Mouse (Mus musculus) ES-E14 (cell line): ENCODE measurements around the gene Pla2g5. TPM values are rescaled to one million over a fixed set of nuclear protein-coding genes. Genes with fewer than 3 reads are reported as not detected.
A peak's percentile ranks its signal among the peaks of the same experiment; 100 is the strongest.
"Not testable (repeated sequence)": the region's sequence is repeated elsewhere in the genome, so short reads cannot be mapped to it uniquely, and the experiment has no call there.

Source experiments
- DNase-seq: peaks from one replicate; pipeline ENCODE4 v3.0.0-alpha.2; 2013; ENCODE audit warnings: low read depth, low spot score
- H3K27ac ChIP-seq: 2 replicates; pipeline ENCODE4 v1.5.1; 2012; ENCODE audit warnings: low read depth, mild to moderate bottlenecking, low read length, moderate library complexity, mixed read lengths; ENCODE audit not compliant: poor library complexity, insufficient read depth, severe bottlenecking
- H3K36me3 ChIP-seq: 2 replicates; pipeline ENCODE4 v1.6.1; 2012; ENCODE audit warnings: mild to moderate bottlenecking, low read length, moderate library complexity, mixed read lengths; ENCODE audit not compliant: control insufficient read depth, poor library complexity, insufficient read depth, severe bottlenecking
- H3K4me1 ChIP-seq, 2 experiments: fragments of 150-350 bp in 1 of 2; sonication (generic) in 1 of 2; 2 replicates each; pipeline ENCODE4 v1.6.1; 2012; ENCODE audit warnings: low read length in 2 of 2, mild to moderate bottlenecking in 1 of 2, mixed read lengths in 1 of 2; ENCODE audit not compliant: control insufficient read depth in 2 of 2, insufficient read depth in 2 of 2, poor library complexity in 1 of 2
- H3K4me3 ChIP-seq, 2 experiments: fragments of 150-350 bp in 1 of 2; sonication (generic) in 1 of 2; 2 replicates each; pipeline ENCODE4 v1.5.1; 2012; ENCODE audit warnings: low read length in 2 of 2, low read depth in 1 of 2, mild to moderate bottlenecking in 1 of 2, mixed read lengths in 1 of 2; ENCODE audit not compliant: insufficient read depth in 1 of 2, poor library complexity in 1 of 2, severe bottlenecking in 1 of 2
- H3K9ac ChIP-seq: 2 replicates; pipeline ENCODE4 v1.6.1; 2012; ENCODE audit warnings: low read depth, mild to moderate bottlenecking, low read length, mixed read lengths; ENCODE audit not compliant: poor library complexity, insufficient read depth, severe bottlenecking
- H3K9me3 ChIP-seq: fragments of 150-350 bp; sonication (generic); 2 replicates; pipeline ENCODE4 v1.6.1; 2012; ENCODE audit warnings: low read depth, mild to moderate bottlenecking, low read length; ENCODE audit not compliant: control insufficient read depth, insufficient read depth
- CHD2 ChIP-seq: IDR thresholded peaks from 2 replicates; pipeline ENCODE4 v1.6.1; 2014; ENCODE audit warnings: mild to moderate bottlenecking, low read depth, low read length, inconsistent platforms
- HCFC1 ChIP-seq: IDR thresholded peaks from 2 replicates; pipeline ENCODE4 v1.6.1; 2012; ENCODE audit warnings: low read length, inconsistent platforms, borderline replicate concordance; ENCODE audit not compliant: insufficient read depth
- MAFK ChIP-seq: IDR thresholded peaks from 2 replicates; pipeline ENCODE4 v1.6.1; 2014; ENCODE audit warnings: mild to moderate bottlenecking, low read depth, low read length, inconsistent platforms; ENCODE audit not compliant: insufficient read depth
- ZC3H11A ChIP-seq: IDR thresholded peaks from 2 replicates; pipeline ENCODE4 v1.6.1; 2012; ENCODE audit warnings: low read depth, mild to moderate bottlenecking, inconsistent platforms, low read length, borderline replicate concordance
- ZNF384 ChIP-seq: IDR thresholded peaks from 2 replicates; pipeline ENCODE4 v1.6.1; 2012; ENCODE audit warnings: low read depth, low read length, inconsistent platforms
- in situ Hi-C, 2 experiments: fragments of 600-800 bp; cut with MboI; formaldehyde crosslinking; loops; one replicate each; pipeline ENCODE4 v1.15.1; 2025; ENCODE audit warnings: low sequenced_read_pairs in 2 of 2, inconsistent platforms in 1 of 2; ENCODE audit not compliant: unreplicated experiment in 2 of 2
- total RNA-seq: library from RNA; depleted of rRNA; stranded (reverse); fragments of 300-350 nt; gene quantifications from 2 replicates; pipeline ENCODE4 v1.2.3, GENCODE M21; 2012; rRNA removed

Gene Pla2g5
- 3.7 and 7.4 TPM in 2 replicates for total RNA-seq

DNA sequence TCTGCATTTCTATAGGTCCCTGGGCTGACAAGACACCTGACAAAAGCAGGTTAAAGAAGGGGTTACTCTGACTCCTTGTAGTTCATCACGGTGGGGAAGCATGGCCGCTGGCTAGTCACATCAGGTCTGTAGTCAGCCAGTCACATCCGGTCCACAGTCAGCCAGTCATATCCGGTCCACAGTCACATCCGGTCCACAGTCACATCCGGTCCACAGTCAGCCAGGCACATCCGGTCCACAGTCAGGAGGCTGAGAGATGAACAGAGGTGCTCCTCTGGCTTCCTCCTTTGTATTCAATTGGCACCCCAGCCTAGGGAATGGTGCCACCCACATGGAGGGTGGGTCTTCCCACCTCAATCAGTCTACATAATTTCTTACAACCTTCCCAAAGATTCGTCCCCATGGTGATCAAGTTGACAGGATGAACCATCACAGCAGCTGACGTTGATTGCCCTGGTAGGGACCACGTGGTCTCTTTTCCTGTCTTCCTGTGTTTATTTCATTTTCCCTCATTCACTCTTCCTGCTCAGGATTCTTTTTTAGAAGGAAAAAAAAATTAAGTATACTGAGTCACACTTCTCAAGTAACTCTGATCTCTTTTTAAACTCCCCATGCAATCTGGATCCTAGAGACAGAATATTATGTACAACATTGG is at the start of gene Pla2g5:
Gene Pla2g5 (minus strand): TSS at position 139 of the 655 bp plus-strand sequence.
- no peak for TF ChIP-seq ZC3H11A
- TF ChIP-seq MAFK: no peak
- TF ChIP-seq ZNF384: no peak
- TF ChIP-seq CHD2: no peak
- peak; percentile 49; the same call in 1 of the 2 replicates for TF ChIP-seq HCFC1
- Histone ChIP-seq H3K27ac (peak within 1 kb of the TSS; percentile 33), H3K4me1 (peaks cover 1 to 28% of the 10 kb centered on the region in 2 experiments; a peak in 2 of 4 replicates), H3K9ac (peak within 1 kb of the TSS; percentile 56; the same call in 1 of the 2 replicates), H3K4me3 (peak within 1 kb of the TSS; percentile 50 to 60), H3K9me3 (no peaks in the 10 kb centered on the region), H3K36me3 (no peaks in the 10 kb centered on the region)
- in situ Hi-C loops: no loop called here
- no peak for DNase-seq

GRCm38 (mm10) chr4:138905624-138906337 is 42.5 kb upstream of the Pla2g5 start:
- in situ Hi-C loops: no loop called here
- TF ChIP-seq MAFK (no peak), ZC3H11A (no peak)
- Histone ChIP-seq H3K9ac (no peak overlapping the region), H3K36me3 (peaks cover 35% of the 10 kb centered on the region), H3K27ac (no peak overlapping the region), H3K4me3 (no peak overlapping the region), H3K9me3 (no peaks in the 10 kb centered on the region), H3K4me1 (peaks cover 0 to 7% of the 10 kb centered on the region in 2 experiments; a peak in 1 of 4 replicates)
- no peak for DNase-seq

DNA sequence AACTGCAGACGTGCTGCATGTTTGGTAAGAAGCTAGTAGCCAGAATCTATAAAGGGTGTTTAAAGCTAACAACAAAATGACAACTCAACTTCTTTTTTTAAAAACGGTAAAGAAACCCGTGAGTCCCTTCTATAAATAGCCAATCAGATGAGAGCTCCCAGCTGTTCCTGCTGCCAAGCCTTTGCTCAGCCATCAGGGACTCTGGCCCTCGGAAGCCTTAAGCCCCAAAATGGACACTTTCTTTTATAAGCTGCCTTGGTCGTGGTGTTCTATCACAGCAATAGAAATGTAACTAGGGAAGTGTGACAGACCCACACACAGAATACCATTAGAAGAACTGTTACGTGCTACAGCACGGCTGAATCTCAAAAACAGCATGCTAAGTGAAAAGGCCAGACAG is 36.1 kb upstream of the Pla2g5 start:
- Histone ChIP-seq H3K4me3 (no peak overlapping the region), H3K9me3 (no peaks in the 10 kb centered on the region), H3K36me3 (peaks cover 35% of the 10 kb centered on the region), H3K4me1 (peaks cover 0 to 7% of the 10 kb centered on the region in 2 experiments; a peak in 1 of 4 replicates), H3K9ac (no peak overlapping the region), H3K27ac (no peak overlapping the region)
- in situ Hi-C loops: no loop called here
- TF ChIP-seq HCFC1 (no peak), MAFK (no peak), ZNF384 (no peak), ZC3H11A (no peak), CHD2 (no peak)
- DNase-seq: no peak

- H3K27ac ChIP-seq, DNase-seq, in situ Hi-C loops, H3K9ac ChIP-seq, H3K4me3 ChIP-seq, H3K9me3 ChIP-seq: not testable (repeated sequence)
- Histone ChIP-seq H3K4me1 (peaks cover 14 to 32% of the 10 kb centered on the region in 2 experiments), H3K36me3 (peaks cover 25% of the 10 kb centered on the region)
These were observed 30.5 kb upstream of the Pla2g5 start for GRCm38 (mm10) chr4:138893789-138894188.
